ENCODE assay signal across 25 mouse cellular contexts in the genomic region with DNA sequence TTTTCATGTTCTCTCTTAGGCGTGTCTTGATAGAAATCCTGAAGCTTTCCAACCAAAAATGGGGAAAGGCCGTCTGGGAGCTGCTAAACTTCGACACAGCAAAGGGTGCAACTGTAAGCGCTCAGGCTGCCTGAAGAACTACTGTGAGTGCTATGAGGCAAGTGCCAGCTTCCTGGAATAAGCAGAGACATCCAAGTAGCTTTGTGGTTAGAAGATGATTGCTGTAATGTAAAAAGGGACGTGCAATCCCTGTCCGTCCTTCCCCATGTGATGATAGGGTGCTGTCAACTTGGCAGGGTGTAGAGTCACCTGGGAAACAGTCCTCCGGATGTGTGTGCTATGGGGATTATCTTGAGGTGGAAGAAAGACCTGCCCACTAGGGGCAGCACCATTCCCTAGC. TPM values are rescaled to one million over a fixed set of nuclear protein-coding genes. Genes with fewer than 3 reads are reported as not detected.
A peak's percentile ranks its signal among the peaks of the same experiment; 100 is the strongest.
DNase-seq lines count a peak whose midpoint lies in the region; ATAC-seq and TF ChIP-seq lines count a peak whose summit lies in the region.
"Had no signal": no experiment of that assay in that cellular context is flagged by ENCODE, and none has a peak within 500 bp of the region (broad histone marks: within the 10 kb centered on the region; RNA-seq: fewer than 3 reads in every experiment).

No protein-coding gene starts in this region.

- no peak overlapping the region for H3K27ac ChIP-seq in intestine, postnatal 0 days (ENCODE audit: low read depth, low read length)
- no peak overlapping the region for H3K27ac ChIP-seq in intestine, embryonic 16.5 days (ENCODE audit: low read length)
- no peak overlapping the region for H3K27ac ChIP-seq in ES-Bruce4 (ENCODE audit: insufficient read depth, low read length)
- H3K27ac ChIP-seq in lung, postnatal 0 days (ENCODE audit: low read length), result no peak overlapping the region
- H3K27ac ChIP-seq: forebrain, embryonic 10.5 days; forebrain, embryonic 13.5 days; heart, embryonic 15.5 days; hindbrain, embryonic 10.5 days; hindbrain, embryonic 13.5 days had no signal

- ATAC-seq in intestine, postnatal 0 days, result no peak
- ATAC-seq in intestine, embryonic 16.5 days, result no peak
- ATAC-seq in megakaryocyte, adult 5-6 weeks (ENCODE audit: poor library complexity, severe bottlenecking), result peak; percentile 66
- no peak for ATAC-seq in CD4-positive, CD25-positive, alpha-beta regulatory T cell, adult 4 months
- ATAC-seq in lung, postnatal 0 days, result no peak
- ATAC-seq: forebrain, embryonic 13.5 days; forebrain, embryonic 16.5 days had no signal

- WGBS in intestine, postnatal 0 days, result 83% methylated on average over 7 of the region's 7 CpGs
- 81% methylated on average over 7 of the region's 7 CpGs for WGBS in intestine, embryonic 16.5 days
- 75% methylated on average over 7 of the region's 7 CpGs for WGBS in lung, postnatal 0 days

- H3K27me3 ChIP-seq in intestine, postnatal 0 days (replicated peaks; ENCODE audit: control insufficient read depth, insufficient read depth, low read length), result no peaks in the 10 kb centered on the region
- no peaks in the 10 kb centered on the region for H3K27me3 ChIP-seq in intestine, embryonic 16.5 days (replicated peaks; ENCODE audit: control insufficient read depth, insufficient read depth, low read length)
- H3K27me3 ChIP-seq in ES-Bruce4 (ENCODE audit: control insufficient read depth, insufficient read depth, low read length, poor library complexity, severe bottlenecking), result no peaks in the 10 kb centered on the region
- no peaks in the 10 kb centered on the region for H3K27me3 ChIP-seq in lung, postnatal 0 days (replicated peaks; ENCODE audit: insufficient read depth, low read length)
- H3K27me3 ChIP-seq: forebrain, embryonic 13.5 days; heart, embryonic 15.5 days had no signal

- H3K36me3 ChIP-seq in intestine, postnatal 0 days (ENCODE audit: control insufficient read depth, insufficient read depth), result no peaks in the 10 kb centered on the region
- no peaks in the 10 kb centered on the region for H3K36me3 ChIP-seq in intestine, embryonic 16.5 days (ENCODE audit: control insufficient read depth, insufficient read depth, low read length)
- H3K36me3 ChIP-seq in ES-Bruce4 (ENCODE audit: control insufficient read depth, insufficient read depth, low read length, poor library complexity, severe bottlenecking), result no peaks in the 10 kb centered on the region
- no peaks in the 10 kb centered on the region for H3K36me3 ChIP-seq in lung, postnatal 0 days (ENCODE audit: insufficient read depth, low read length)
- H3K36me3 ChIP-seq: forebrain, embryonic 10.5 days; heart, embryonic 12.5 days; heart, embryonic 15.5 days; hindbrain, embryonic 10.5 days; hindbrain, embryonic 13.5 days had no signal

- H3K4me3 ChIP-seq in intestine, postnatal 0 days (ENCODE audit: low read depth, low read length), result no peak overlapping the region
- no peak overlapping the region for H3K4me3 ChIP-seq in intestine, embryonic 16.5 days (ENCODE audit: low read length)
- H3K4me3 ChIP-seq in ES-Bruce4 (ENCODE audit: low read depth, low read length), result no peak overlapping the region
- H3K4me3 ChIP-seq in lung, postnatal 0 days (ENCODE audit: low read depth, low read length), result no peak overlapping the region
- H3K4me3 ChIP-seq: forebrain, embryonic 10.5 days; forebrain, embryonic 13.5 days; heart, embryonic 12.5 days; heart, embryonic 15.5 days; hindbrain, embryonic 10.5 days; hindbrain, embryonic 13.5 days had no signal

- DNase-seq in ZHBTc4 (ENCODE audit: low read depth, low spot score), result peak; percentile 26
- no peak for DNase-seq in lung, postnatal 0 days (ENCODE audit: low spot score)
- DNase-seq: adrenal gland, adult 2 months; adrenal gland, postnatal 14 days; B cell, adult 2 months; cerebellum, adult 18-20 months; cerebellum, adult 9-10 months; cerebellum, postnatal 14 days; gastrocnemius, postnatal 14 days; heart, adult 18-20 months; heart, postnatal 10 days; heart, postnatal 36 days had no signal

- H3K4me1 ChIP-seq in intestine, postnatal 0 days (replicated peaks; ENCODE audit: control insufficient read depth, insufficient read depth, low read length), result no peaks in the 10 kb centered on the region
- no peaks in the 10 kb centered on the region for H3K4me1 ChIP-seq in intestine, embryonic 16.5 days (ENCODE audit: control insufficient read depth, insufficient read depth, low read length)
- H3K4me1 ChIP-seq in ES-Bruce4 (ENCODE audit: control insufficient read depth, insufficient read depth, low read length), result no peaks in the 10 kb centered on the region
- H3K4me1 ChIP-seq in lung, postnatal 0 days (ENCODE audit: insufficient read depth, low read depth, low read length), result no peaks in the 10 kb centered on the region
- H3K4me1 ChIP-seq: forebrain, embryonic 13.5 days; hindbrain, embryonic 10.5 days; hindbrain, embryonic 13.5 days had no signal

- H3K9me3 ChIP-seq in intestine, postnatal 0 days (ENCODE audit: control insufficient read depth), result no peaks in the 10 kb centered on the region
- 0 out of 2 replicates have a peak, but pooled peaks cover 5% of the 10 kb centered on the region for H3K9me3 ChIP-seq in intestine, embryonic 16.5 days (ENCODE audit: control insufficient read depth, low read length)
- H3K9me3 ChIP-seq in ES-Bruce4 (replicated peaks; ENCODE audit: control insufficient read depth, insufficient read depth, low read length, poor library complexity, severe bottlenecking), result no peaks in the 10 kb centered on the region
- no peaks in the 10 kb centered on the region for H3K9me3 ChIP-seq in lung, postnatal 0 days (ENCODE audit: low read length)
- H3K9me3 ChIP-seq: forebrain, embryonic 10.5 days; forebrain, embryonic 13.5 days; heart, embryonic 15.5 days had no signal

- H3K9ac ChIP-seq in intestine, postnatal 0 days (ENCODE audit: low read depth, low read length), result no peak overlapping the region
- H3K9ac ChIP-seq in intestine, embryonic 16.5 days (ENCODE audit: low read depth, low read length), result no peak overlapping the region
- H3K9ac ChIP-seq in ES-Bruce4 (ENCODE audit: low read depth, poor library complexity, severe bottlenecking), result no peak overlapping the region
- no peak overlapping the region for H3K9ac ChIP-seq in lung, postnatal 0 days (replicated peaks; ENCODE audit: low read depth)
- H3K9ac ChIP-seq: forebrain, embryonic 13.5 days; heart, embryonic 12.5 days; heart, embryonic 15.5 days; hindbrain, embryonic 13.5 days had no signal

- TF ChIP-seq CTCF in intestine, postnatal 0 days (IDR thresholded peaks at IDR 0.05; ENCODE audit: low read depth), result peak; percentile 35; the same call in 1 of the 2 replicates
- TF ChIP-seq CTCF in ES-Bruce4 (IDR thresholded peaks at IDR 0.05; ENCODE audit: low read depth, low read length), result peak; percentile 4
- no peak for TF ChIP-seq CTCF in lung, postnatal 0 days (IDR thresholded peaks at IDR 0.05)

- H3K4me2 ChIP-seq in intestine, postnatal 0 days (replicated peaks; ENCODE audit: low read depth), result no peak overlapping the region
- H3K4me2 ChIP-seq in intestine, embryonic 16.5 days (ENCODE audit: low read depth, low read length), result no peak overlapping the region
- no peak overlapping the region for H3K4me2 ChIP-seq in lung, postnatal 0 days (replicated peaks; ENCODE audit: low read depth, low read length)
- H3K4me2 ChIP-seq: forebrain, embryonic 13.5 days; heart, embryonic 12.5 days; heart, embryonic 15.5 days; hindbrain, embryonic 13.5 days had no signal

- TF ChIP-seq EP300 in ES-Bruce4 (IDR thresholded peaks at IDR 0.05; ENCODE audit: insufficient read depth, low read depth, low read length), result no peak
- TF ChIP-seq EP300 in lung, postnatal 0 days (IDR thresholded peaks at IDR 0.05), result no peak

- no peak for TF ChIP-seq POLR2A in ES-Bruce4 (IDR thresholded peaks at IDR 0.05; ENCODE audit: insufficient read depth, low read length)

RNA-seq across cellular contexts. Expression of gene Gal, which starts 10.3 kb away (rescaled TPM):
- polyA plus RNA-seq in intestine, postnatal 0 days (2015; fragmentation: Nextera tagmentation; extraction: Ambion mirVana), result 38.7 and 42.3 TPM in 2 replicates
- 16.7 and 17.7 TPM in 2 replicates for polyA plus RNA-seq in intestine, embryonic 16.5 days (2015; fragmentation: Nextera tagmentation; extraction: Ambion mirVana)
- 1.5 and 2.5 TPM in 2 replicates for polyA plus RNA-seq in ES-Bruce4 (2011; ENCODE audit: insufficient read depth, insufficient read length, low read depth, missing spikeins)
- total RNA-seq in megakaryocyte, adult 5-6 weeks (2015), result 1.1 and 2.0 TPM in 2 replicates
- 0.70 TPM in 1 of 2 replicates, not detected in the other for total RNA-seq in megakaryocyte, adult 5-6 weeks (2017)
- polyA plus RNA-seq in CD4-positive, CD25-positive, alpha-beta regulatory T cell, adult 4 months (2017; shearing (Covaris generic)), result 1 to 10 TPM in 1 of 2 experiments, not detected in 1; 9.1 TPM
- polyA plus RNA-seq in lung, postnatal 0 days (2015; fragmentation: Nextera tagmentation; extraction: Ambion mirVana), result 5.0 and 8.7 TPM in 2 replicates
- total RNA-seq: gastrocnemius, postnatal 4 days; heart, adult 18-20 months; heart, postnatal 10 days; heart, postnatal 36 days had no signal

RNA-seq across cellular contexts. Expression of gene Tesmin, which starts 15.4 kb away (rescaled TPM):
- 1.1 and 1.3 TPM in 2 replicates for polyA plus RNA-seq in intestine, postnatal 0 days (2015; fragmentation: Nextera tagmentation; extraction: Ambion mirVana)
- 0.16 and 0.43 TPM in 2 replicates for polyA plus RNA-seq in intestine, embryonic 16.5 days (2015; fragmentation: Nextera tagmentation; extraction: Ambion mirVana)
- polyA plus RNA-seq in ES-Bruce4 (2011; ENCODE audit: insufficient read depth, insufficient read length, low read depth, missing spikeins), result 2.0 and 2.7 TPM in 2 replicates
- 1.4 and 4.0 TPM in 2 replicates for total RNA-seq in megakaryocyte, adult 5-6 weeks (2015)
- 1.3 and 2.8 TPM in 2 replicates for total RNA-seq in megakaryocyte, adult 5-6 weeks (2017)
- polyA plus RNA-seq in CD4-positive, CD25-positive, alpha-beta regulatory T cell, adult 4 months (2017; shearing (Covaris generic)), result not detected
- polyA plus RNA-seq in lung, postnatal 0 days (2015; fragmentation: Nextera tagmentation; extraction: Ambion mirVana), result 0.52 and 0.68 TPM in 2 replicates
